Mouse (Mus musculus): Measurements from ENCODE around the gene Mdc1. TPM values are rescaled to one million over a fixed set of nuclear protein-coding genes. Genes with fewer than 3 reads are reported as not detected.

Mdc1 gene
- polyA plus RNA-seq (2015; fragmentation: Nextera tagmentation; extraction: Ambion mirVana): 2.1 and 2.2 TPM in 2 replicates

DNA sequence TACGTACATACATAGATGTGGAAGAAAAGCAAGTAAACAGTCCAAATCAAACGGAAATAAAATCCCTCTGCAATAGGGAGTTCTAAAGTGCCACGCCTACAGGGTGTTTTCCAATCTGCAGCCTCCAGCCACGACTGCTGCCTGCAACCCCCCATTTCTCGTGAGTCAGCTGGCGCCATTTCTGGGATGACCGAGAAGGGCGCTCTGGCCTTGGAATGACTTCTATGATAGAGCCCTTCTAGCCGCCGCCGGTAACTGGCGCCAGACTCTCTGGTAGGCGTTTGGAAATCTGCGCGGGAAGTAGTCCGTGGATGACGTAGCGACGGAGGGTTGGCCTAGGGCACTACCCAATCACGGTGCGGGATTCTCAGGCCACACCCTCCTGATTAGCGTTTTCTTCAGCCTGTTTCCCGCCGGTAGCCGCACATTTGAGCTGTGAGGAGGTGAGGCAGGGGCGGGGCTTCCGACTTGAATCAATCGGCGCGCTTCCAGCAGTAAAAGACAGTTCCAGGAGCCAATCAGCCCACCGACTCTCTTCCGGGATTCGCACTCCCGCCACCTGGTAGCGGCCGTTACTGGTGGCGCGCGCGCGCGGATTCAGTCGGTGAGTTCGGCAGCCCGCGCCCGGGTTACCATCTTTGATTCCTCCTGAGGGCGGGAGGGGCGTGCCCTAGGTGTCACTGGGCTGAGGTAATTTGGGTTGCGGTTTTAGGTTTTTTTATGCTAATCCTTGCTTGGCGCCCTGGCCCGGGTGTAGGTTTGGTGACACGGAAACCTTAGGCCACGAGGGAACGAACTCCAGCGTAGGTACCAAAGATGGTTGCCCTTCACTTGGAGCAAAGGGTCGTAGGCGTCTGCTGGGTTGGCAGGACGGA lies at the start of gene Mdc1:
Gene Mdc1, plus strand, starts transcription at position 440 of the 875 bp plus-strand sequence.
- peak within 1 kb of the TSS; percentile 49 for H3K4me3 ChIP-seq (ENCODE audit: low read depth, low read length)
- no peaks in the 10 kb centered on the region for H3K9me3 ChIP-seq (ENCODE audit: control insufficient read depth, low read length)
- no peaks in the 10 kb centered on the region for H3K27me3 ChIP-seq (ENCODE audit: control insufficient read depth, insufficient read depth, low read length)
- peaks cover 3% of the 10 kb centered on the region; the same call in 1 of the 2 replicates for H3K36me3 ChIP-seq (ENCODE audit: control insufficient read depth, insufficient read depth, low read length)
- peak within 1 kb of the TSS; percentile 64; the same call in 1 of the 2 replicates for H3K27ac ChIP-seq (replicated peaks)
- peak; percentile 99 for DNase-seq (ENCODE audit: low spot score)
- H3K9ac ChIP-seq (ENCODE audit: low read length): peak within 1 kb of the TSS; percentile 54
- ATAC-seq (ENCODE audit: low FRiP score, low TSS enrichment): peak; percentile 95
- no peaks in the 10 kb centered on the region; the same call in 1 of the 2 replicates for H3K4me1 ChIP-seq (replicated peaks; ENCODE audit: control insufficient read depth, insufficient read depth)
- peak within 1 kb of the TSS; percentile 71 for H3K4me2 ChIP-seq (replicated peaks; ENCODE audit: low read depth)
- WGBS: under 1% methylated on average over 59 of the region's 59 CpGs
- TF ChIP-seq EP300 (optimal IDR thresholded peaks at IDR 0.05) (peak; percentile 68), CTCF (IDR thresholded peaks at IDR 0.05; ENCODE audit: low read depth) (peak; percentile 48)

DNA sequence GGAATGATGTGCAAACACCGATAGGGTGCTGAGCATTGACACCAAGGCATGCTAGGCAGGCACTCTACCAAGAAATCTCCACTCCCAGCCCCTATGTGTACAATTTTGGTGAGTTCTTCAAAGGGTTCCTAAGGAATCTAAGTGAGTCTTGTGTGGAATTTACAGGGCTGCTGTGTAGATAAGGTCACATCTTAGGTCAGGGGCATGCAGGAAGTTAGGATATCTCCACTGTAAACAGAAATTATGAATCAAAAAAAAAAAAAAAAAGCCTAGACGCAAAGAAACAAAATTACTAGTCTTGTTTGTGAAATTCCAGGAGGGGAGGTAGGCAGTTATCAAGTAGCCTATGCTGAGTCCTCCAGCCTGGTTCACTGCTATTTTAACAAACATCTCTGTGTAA lies 48.5 kb upstream of the Mdc1 start:
- Histone ChIP-seq H3K9me3 (ENCODE audit: control insufficient read depth, low read length) (no peaks in the 10 kb centered on the region), H3K27ac (replicated peaks) (no peak overlapping the region), H3K9ac (ENCODE audit: low read length) (no peak overlapping the region), H3K27me3 (ENCODE audit: control insufficient read depth, insufficient read depth, low read length) (no peaks in the 10 kb centered on the region), H3K4me3 (ENCODE audit: low read depth, low read length) (no peak overlapping the region), H3K36me3 (ENCODE audit: control insufficient read depth, insufficient read depth, low read length) (no peaks in the 10 kb centered on the region), H3K4me1 (replicated peaks; ENCODE audit: control insufficient read depth, insufficient read depth) (no peaks in the 10 kb centered on the region), H3K4me2 (replicated peaks; ENCODE audit: low read depth) (no peak overlapping the region)
- TF ChIP-seq CTCF (IDR thresholded peaks at IDR 0.05; ENCODE audit: low read depth) (no peak), EP300 (optimal IDR thresholded peaks at IDR 0.05) (no peak)
- WGBS: 53% methylated on average over 2 of the region's 2 CpGs
- DNase-seq (ENCODE audit: low spot score) (no peak), ATAC-seq (ENCODE audit: low FRiP score, low TSS enrichment) (no peak)

DNA sequence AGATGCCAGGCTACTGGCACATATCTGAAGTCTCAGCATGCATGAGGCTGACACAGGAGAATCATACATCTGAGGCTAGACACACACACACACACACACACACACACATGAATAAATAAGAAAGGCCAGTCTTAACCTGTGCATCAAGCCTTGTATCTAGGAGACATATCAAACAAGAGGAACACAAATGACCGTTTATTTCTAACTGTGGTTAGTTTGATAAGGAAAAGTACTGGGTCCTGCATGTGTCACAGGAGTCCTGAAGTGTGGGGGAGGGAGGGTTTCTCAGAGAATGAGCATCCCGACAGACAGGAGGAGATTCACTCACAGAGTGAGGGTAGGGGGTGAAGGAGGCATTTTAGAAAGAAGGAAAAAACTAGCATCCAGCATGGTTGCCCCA lies 46.2 kb upstream of the Mdc1 start:
- Histone ChIP-seq H3K4me2 (replicated peaks; ENCODE audit: low read depth) (no peak overlapping the region), H3K27me3 (ENCODE audit: control insufficient read depth, insufficient read depth, low read length) (no peaks in the 10 kb centered on the region), H3K36me3 (ENCODE audit: control insufficient read depth, insufficient read depth, low read length) (no peaks in the 10 kb centered on the region), H3K9me3 (ENCODE audit: control insufficient read depth, low read length) (no peaks in the 10 kb centered on the region), H3K27ac (replicated peaks) (no peak overlapping the region), H3K4me1 (replicated peaks; ENCODE audit: control insufficient read depth, insufficient read depth) (no peaks in the 10 kb centered on the region), H3K4me3 (ENCODE audit: low read depth, low read length) (no peak overlapping the region), H3K9ac (ENCODE audit: low read length) (no peak overlapping the region)
- TF ChIP-seq CTCF (IDR thresholded peaks at IDR 0.05; ENCODE audit: low read depth) (no peak), EP300 (optimal IDR thresholded peaks at IDR 0.05) (no peak)
- DNase-seq (ENCODE audit: low spot score) (no peak), ATAC-seq (ENCODE audit: low FRiP score, low TSS enrichment) (0 out of 2 replicates have a peak, but pooled peaks have one; percentile 22)
- 41% methylated on average over 2 of the region's 2 CpGs for WGBS

DNA sequence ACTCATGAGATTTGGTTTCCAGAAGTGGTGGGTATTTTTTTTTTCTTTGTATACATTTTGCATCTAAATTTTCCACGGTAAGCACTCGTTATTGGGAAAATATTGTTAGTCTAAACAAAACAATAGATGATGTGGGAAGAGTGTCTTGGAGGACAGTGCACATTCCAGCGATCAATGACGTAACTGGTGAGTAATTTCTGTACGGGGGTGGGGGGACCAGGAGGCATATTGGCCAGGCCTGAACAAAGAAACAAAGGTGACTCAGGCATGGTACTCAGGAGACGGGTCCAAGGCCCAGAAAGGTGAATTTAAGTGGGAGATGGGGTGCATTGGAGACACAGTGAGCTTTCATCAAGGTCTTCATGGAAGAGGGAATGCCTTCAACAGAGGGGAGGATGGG lies 45.7 kb upstream of the Mdc1 start:
- DNase-seq (ENCODE audit: low spot score): no peak
- Histone ChIP-seq H3K27ac (replicated peaks) (no peak overlapping the region), H3K9ac (ENCODE audit: low read length) (no peak overlapping the region), H3K4me2 (replicated peaks; ENCODE audit: low read depth) (no peak overlapping the region), H3K27me3 (ENCODE audit: control insufficient read depth, insufficient read depth, low read length) (no peaks in the 10 kb centered on the region), H3K9me3 (ENCODE audit: control insufficient read depth, low read length) (no peaks in the 10 kb centered on the region), H3K4me3 (ENCODE audit: low read depth, low read length) (no peak overlapping the region), H3K4me1 (replicated peaks; ENCODE audit: control insufficient read depth, insufficient read depth) (no peaks in the 10 kb centered on the region), H3K36me3 (ENCODE audit: control insufficient read depth, insufficient read depth, low read length) (no peaks in the 10 kb centered on the region)
- TF ChIP-seq CTCF (IDR thresholded peaks at IDR 0.05; ENCODE audit: low read depth): no peak
- ATAC-seq (ENCODE audit: low FRiP score, low TSS enrichment): no peak
- 67% methylated on average over 6 of the region's 6 CpGs for WGBS

DNA sequence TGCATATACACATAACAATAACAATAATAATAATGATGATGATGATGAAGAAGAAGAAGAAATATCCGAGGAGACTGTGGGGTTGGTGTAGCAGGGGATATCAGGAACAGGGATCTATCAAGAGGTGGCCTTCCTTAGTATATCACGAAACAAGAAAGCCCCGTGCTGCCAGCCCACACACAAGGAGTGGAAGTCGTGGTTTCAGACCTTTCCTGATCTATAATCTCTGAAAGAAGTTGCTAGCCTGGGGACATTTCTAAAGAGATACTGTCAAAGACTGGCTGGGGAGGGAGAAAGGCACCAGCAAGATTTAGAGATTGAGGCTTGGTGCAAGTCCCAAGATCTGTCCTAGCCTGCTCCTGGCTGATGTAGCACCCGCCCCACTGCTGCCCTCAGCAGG lies 44.5 kb upstream of the Mdc1 start:
- ATAC-seq (ENCODE audit: low FRiP score, low TSS enrichment) (no peak), DNase-seq (ENCODE audit: low spot score) (no peak)
- Histone ChIP-seq H3K9ac (ENCODE audit: low read length) (no peak overlapping the region), H3K4me2 (replicated peaks; ENCODE audit: low read depth) (no peak overlapping the region), H3K36me3 (ENCODE audit: control insufficient read depth, insufficient read depth, low read length) (no peaks in the 10 kb centered on the region), H3K4me1 (replicated peaks; ENCODE audit: control insufficient read depth, insufficient read depth) (no peaks in the 10 kb centered on the region), H3K27ac (replicated peaks) (no peak overlapping the region), H3K4me3 (ENCODE audit: low read depth, low read length) (no peak overlapping the region), H3K27me3 (ENCODE audit: control insufficient read depth, insufficient read depth, low read length) (no peaks in the 10 kb centered on the region), H3K9me3 (ENCODE audit: control insufficient read depth, low read length) (no peaks in the 10 kb centered on the region)
- 51% methylated on average over 5 of the region's 5 CpGs for WGBS
- no peak for TF ChIP-seq CTCF (IDR thresholded peaks at IDR 0.05; ENCODE audit: low read depth)
- TF ChIP-seq EP300 (optimal IDR thresholded peaks at IDR 0.05): no peak

DNA sequence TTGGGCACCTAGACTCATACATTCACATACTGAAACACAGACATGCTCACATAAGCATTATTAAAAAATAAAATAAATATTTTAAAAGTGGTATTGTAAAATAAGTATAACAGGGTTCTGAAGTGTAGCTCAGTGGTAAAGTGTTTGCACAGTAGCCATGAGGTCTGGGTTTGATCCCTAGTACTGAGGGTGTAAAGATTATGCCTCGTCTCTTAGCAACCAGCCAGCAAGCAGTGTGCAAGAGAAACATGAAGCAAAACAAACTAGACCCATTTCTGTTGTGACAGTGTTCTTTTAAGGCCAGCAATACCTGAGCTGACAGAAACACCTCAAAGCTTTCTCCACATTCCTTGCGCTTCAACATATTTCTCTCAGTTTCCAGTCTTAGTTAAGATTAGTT lies 40.4 kb upstream of the Mdc1 start:
- Histone ChIP-seq H3K27me3 (ENCODE audit: control insufficient read depth, insufficient read depth, low read length) (no peaks in the 10 kb centered on the region), H3K4me3 (ENCODE audit: low read depth, low read length) (no peak overlapping the region), H3K4me2 (replicated peaks; ENCODE audit: low read depth) (no peak overlapping the region), H3K4me1 (replicated peaks; ENCODE audit: control insufficient read depth, insufficient read depth) (0 out of 2 replicates have a peak, but pooled peaks cover 3% of the 10 kb centered on the region), H3K36me3 (ENCODE audit: control insufficient read depth, insufficient read depth, low read length) (no peaks in the 10 kb centered on the region), H3K9me3 (ENCODE audit: control insufficient read depth, low read length) (no peaks in the 10 kb centered on the region), H3K27ac (replicated peaks) (no peak overlapping the region), H3K9ac (ENCODE audit: low read length) (no peak overlapping the region)
- DNase-seq (ENCODE audit: low spot score) (no peak), ATAC-seq (ENCODE audit: low FRiP score, low TSS enrichment) (no peak)
- TF ChIP-seq CTCF (IDR thresholded peaks at IDR 0.05; ENCODE audit: low read depth) (no peak), EP300 (optimal IDR thresholded peaks at IDR 0.05) (no peak)
- WGBS: 67% methylated on average over 2 of the region's 2 CpGs

All from stomach, postnatal 0 days (tissue).